Comparison of ENCODE assay signal across 8 mouse cellular contexts in the genomic region with DNA sequence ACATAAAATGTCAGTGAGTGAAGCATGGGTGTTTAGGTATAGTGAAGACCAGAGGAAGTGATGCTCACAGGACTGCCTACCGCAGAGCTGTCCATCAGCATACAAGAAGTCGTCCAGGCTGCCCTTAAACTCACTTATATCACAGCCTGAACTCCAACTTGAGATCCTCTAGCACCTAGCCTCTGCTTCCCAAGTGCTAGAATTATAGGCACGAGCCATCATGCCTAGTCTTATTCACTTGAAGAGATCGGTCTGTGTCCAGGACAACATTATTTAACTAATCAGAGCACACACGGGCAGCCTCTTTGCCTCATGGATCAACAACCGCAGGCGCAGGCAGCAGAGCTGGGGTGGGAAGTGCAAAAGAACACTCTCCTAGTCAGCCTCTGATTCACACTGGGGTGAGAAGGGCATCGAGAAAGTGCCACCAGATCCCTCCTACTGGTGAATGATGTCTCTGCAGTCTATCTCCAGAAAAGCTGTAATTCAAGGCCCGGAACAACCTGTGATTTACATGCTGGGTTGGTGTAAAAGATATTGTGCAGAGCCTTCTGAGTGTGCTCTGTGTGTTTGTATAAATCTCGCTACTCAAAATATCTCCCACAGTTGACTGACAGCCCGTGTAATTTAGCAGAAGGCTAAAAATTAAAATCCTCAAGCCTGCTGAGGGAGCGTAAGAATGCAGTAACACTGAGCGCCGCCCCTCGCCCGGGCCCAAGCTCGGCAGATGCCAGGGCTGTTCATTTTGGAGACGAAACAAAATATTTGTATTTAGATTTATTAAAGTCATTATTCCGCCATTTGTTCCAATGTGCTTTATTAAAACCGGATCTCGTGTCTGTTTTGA.
DNase-seq lines count a peak whose midpoint lies in the region; ATAC-seq and TF ChIP-seq lines count a peak whose summit lies in the region.

No protein-coding gene starts in this region.

- ATAC-seq in hematopoietic stem cell, adult 5-6 weeks (replicated peaks in 1 of 2; ENCODE audit: insufficient read depth in 1 of 2, low FRiP score in 2 of 2, low TSS enrichment in 1 of 2, low read depth in 1 of 2, poor library complexity in 2 of 2, severe bottlenecking in 2 of 2), result peak; percentile 84 to 89
- no peak for ATAC-seq in lung, embryonic 15.5 days (ENCODE audit: borderline replicate concordance, extremely low read depth, low FRiP score, low TSS enrichment)

- TF ChIP-seq CTCF in olfactory bulb, adult 2 months (IDR thresholded peaks at IDR 0.05; ENCODE audit: insufficient read depth, low read depth, low read length), result peak; percentile 24; the same call in 1 of the 2 replicates

- no peak for TF ChIP-seq POLR2A in olfactory bulb, adult 2 months (IDR thresholded peaks at IDR 0.05; ENCODE audit: insufficient read depth, low read depth, low read length)

- no peaks in the 10 kb centered on the region for H3K9me3 ChIP-seq in forebrain, embryonic 10.5 days
- H3K9me3 ChIP-seq in lung, embryonic 15.5 days, result no peaks in the 10 kb centered on the region

- peaks cover 86% of the 10 kb centered on the region for H3K27me3 ChIP-seq in forebrain, embryonic 10.5 days (ENCODE audit: poor library complexity, severe bottlenecking)
- peaks cover 67% of the 10 kb centered on the region for H3K27me3 ChIP-seq in lung, embryonic 15.5 days

- H3K9ac ChIP-seq in lung, embryonic 15.5 days, result no peak overlapping the region

- peaks cover 49% of the 10 kb centered on the region for H3K4me1 ChIP-seq in forebrain, embryonic 10.5 days
- peaks cover 23% of the 10 kb centered on the region for H3K4me1 ChIP-seq in lung, embryonic 15.5 days
- H3K4me1 ChIP-seq in olfactory bulb, adult 2 months (ENCODE audit: control insufficient read depth, insufficient read depth, low read length), result peaks cover 19% of the 10 kb centered on the region

- DNase-seq in CD4-positive helper T cell, adult 2 months (ENCODE audit: low read depth, low spot score), result peak; percentile 65
- DNase-seq in adrenal gland, postnatal 36 days, result peak; percentile 61 to 67
- peak; percentile 49 for DNase-seq in forebrain, embryonic 10.5 days (ENCODE audit: extremely low spot score, low spot score)
- peak; percentile 56 for DNase-seq in layer of hippocampus, adult 9-10 months (ENCODE audit: low spot score)
- peak; percentile 61 for DNase-seq in thymus, postnatal 4 days

- peak overlapping the region; percentile 26; the same call in 1 of the 2 replicates for H3K27ac ChIP-seq in forebrain, embryonic 10.5 days
- H3K27ac ChIP-seq in lung, embryonic 15.5 days, result 0 out of 2 replicates have a peak overlapping the region, but pooled peaks have one; percentile 14
- peak overlapping the region; percentile 19; the same call in 1 of the 2 replicates for H3K27ac ChIP-seq in olfactory bulb, adult 2 months (ENCODE audit: insufficient read depth, low read depth, low read length)

- H3K36me3 ChIP-seq in forebrain, embryonic 10.5 days (replicated peaks), result no peaks in the 10 kb centered on the region
- no peaks in the 10 kb centered on the region for H3K36me3 ChIP-seq in lung, embryonic 15.5 days

- H3K4me3 ChIP-seq in forebrain, embryonic 10.5 days, result peak overlapping the region; percentile 35
- H3K4me3 ChIP-seq in lung, embryonic 15.5 days, result no peak overlapping the region
- H3K4me3 ChIP-seq in olfactory bulb, adult 2 months (ENCODE audit: insufficient read depth, low read depth, low read length), result no peak overlapping the region

- peak overlapping the region; percentile 43 for H3K4me2 ChIP-seq in lung, embryonic 15.5 days

- WGBS in forebrain, embryonic 10.5 days, result 9% methylated on average over 21 of the region's 21 CpGs
- WGBS in lung, embryonic 15.5 days, result 9% methylated on average over 21 of the region's 21 CpGs
- WGBS in olfactory bulb, adult 2 months, result 12% methylated on average over 21 of the region's 21 CpGs
